Mouse (Mus musculus) neural tube, postnatal 0 days (tissue): Measurements from ENCODE around the gene Gabpb2. TPM values are rescaled to one million over a fixed set of nuclear protein-coding genes. Genes with fewer than 3 reads are reported as not detected.

Experiments
- microRNA-seq: library from miRNA; unstranded; fragments of <30 nt; microRNA quantifications from one replicate; pipeline ENCODE4, GENCODE M21; 2016
- polyA plus RNA-seq: library from polyadenylated mRNA; unstranded; fragments of >200 nt; fragmentation: Nextera tagmentation; extraction: Ambion mirVana; gene quantifications from 2 replicates; pipeline ENCODE4 v1.2.1, GENCODE M21; 2015

The Gabpb2 gene
- 2.5 and 2.6 TPM in 2 replicates for polyA plus RNA-seq

DNA sequence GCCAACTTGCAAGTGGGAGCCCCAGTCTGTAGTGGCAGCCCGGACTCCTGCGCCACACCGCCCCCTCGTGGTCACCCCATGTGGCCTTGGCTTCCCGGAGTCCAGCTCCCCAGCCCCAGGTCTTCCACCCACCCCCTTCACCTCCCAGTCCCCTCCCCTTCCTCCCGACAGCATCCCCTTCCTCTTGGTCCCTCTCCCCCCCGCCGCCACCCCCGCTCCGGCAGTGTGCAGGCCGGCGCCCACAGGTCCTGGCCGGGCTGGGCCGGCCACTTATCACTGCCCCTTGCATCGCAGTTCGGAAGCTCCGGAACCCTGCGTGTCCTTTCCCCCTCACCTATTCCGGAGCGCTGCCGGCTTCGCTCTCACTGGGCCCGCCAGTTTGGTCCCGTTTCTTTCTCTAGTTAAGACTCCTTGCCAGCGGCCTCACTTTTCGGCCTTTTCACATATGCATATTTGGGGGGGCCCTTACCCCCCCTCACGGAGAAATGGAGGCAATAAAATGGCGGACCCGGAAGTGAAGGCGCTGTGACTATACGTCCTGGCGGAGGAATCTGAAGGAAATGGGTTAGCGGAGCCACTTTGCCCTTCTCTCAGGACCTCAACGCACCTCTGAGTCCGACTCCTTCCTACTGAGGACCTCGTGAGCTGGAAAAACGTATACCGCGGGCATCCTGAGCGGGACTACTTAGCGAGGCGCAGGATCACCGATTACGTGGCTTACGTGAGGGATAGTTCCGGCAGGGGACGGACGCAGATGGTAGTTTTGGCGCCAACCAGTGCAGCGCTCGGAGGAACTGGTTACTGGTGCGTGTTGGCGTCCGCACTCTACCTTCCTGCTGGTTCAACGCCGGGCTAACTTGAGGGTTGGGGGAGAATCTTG lies at the start of gene Gabpb2:
Gene Gabpb2, minus strand, starts transcription at position 662 of the 880 bp plus-strand sequence.

GRCm38 (mm10) chr3:95250783-95251424 lies 33.2 kb upstream of the Gabpb2 start, which contains the start of gene Bnipl:
Gene Bnipl, minus strand, starts transcription at chr3:95251193.

DNA sequence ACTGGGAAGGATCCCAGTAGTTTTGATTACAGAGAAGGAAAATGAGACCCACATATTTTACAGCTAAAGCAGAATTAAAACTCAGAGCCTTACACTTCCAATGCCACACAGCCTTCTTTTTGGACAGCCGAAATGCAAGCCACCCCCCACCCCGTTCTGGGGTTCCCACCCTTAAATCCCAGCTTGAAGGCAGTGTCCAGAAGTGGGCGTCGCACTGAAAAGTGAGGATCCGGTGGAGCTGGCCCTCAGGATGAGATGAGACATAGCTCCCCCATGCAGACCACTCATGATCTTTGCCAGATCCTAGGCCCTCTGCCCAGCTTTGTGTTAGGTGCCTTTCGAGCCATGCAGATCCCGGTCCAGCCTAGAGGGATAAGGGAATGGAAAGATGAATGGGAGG lies 23.8 kb upstream of the Gabpb2 start, which contains the start of gene Gm128:
Gene Gm128, minus strand, starts transcription at position 101 of the 400 bp plus-strand sequence.

DNA sequence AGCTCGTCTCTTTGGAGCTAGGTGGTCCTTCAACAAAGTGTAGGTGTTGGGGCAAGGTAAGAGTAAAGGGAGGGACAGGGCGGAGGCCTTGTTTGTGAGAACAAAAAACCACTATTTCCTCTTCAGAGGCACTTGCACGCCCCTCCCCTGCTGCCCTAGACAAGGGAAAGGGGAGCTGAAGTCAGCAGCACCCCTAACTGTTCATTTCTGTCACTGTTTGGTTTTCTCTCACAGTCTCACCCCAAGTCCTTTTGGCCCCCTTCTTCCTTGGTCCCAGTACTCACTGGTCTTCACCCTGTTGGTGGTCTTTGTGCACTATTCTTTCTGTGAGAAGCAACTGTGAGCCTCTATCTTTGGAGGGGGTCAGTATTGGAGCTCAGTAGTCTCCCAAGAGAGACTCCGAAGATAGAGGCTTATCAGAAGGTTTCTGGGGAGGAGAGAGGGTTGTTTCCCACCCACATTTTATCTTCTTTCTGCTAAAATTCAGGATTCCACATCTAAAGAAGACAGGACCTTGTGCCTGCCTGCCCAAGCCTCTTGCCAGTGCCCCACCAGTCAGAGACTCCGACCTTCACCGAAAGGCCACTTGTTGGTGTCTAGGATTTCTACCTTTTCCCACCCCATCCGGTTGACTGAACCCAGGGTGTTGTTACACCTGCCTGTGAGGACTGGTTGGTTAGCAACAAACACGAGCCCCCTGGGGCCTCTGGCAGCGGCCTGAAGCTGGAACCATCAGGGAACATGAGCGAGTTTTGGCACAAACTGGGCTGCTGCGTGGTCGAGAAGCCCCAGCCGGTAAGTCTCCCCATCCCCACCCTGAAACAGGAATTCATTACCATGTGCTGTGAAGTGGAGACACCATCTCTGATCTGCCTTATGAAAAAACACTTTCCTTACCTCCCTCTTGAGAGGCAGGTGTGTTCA lies 13.8 kb upstream of the Gabpb2 start, which contains the start of gene Mllt11:
Gene Mllt11, minus strand, starts transcription at position 874 of the 924 bp plus-strand sequence.

GRCm38 (mm10) chr3:95228148-95228893 lies 10.6 kb upstream of the Gabpb2 start, which contains the start of gene Cdc42se1:
Gene Cdc42se1, plus strand, starts transcription at chr3:95228732.

GRCm38 (mm10) chr3:95159987-95160963 lies 57.4 kb downstream of the Gabpb2 start, which contains the start of gene Sema6c:
Gene Sema6c, plus strand, starts transcription at chr3:95160457.

DNA sequence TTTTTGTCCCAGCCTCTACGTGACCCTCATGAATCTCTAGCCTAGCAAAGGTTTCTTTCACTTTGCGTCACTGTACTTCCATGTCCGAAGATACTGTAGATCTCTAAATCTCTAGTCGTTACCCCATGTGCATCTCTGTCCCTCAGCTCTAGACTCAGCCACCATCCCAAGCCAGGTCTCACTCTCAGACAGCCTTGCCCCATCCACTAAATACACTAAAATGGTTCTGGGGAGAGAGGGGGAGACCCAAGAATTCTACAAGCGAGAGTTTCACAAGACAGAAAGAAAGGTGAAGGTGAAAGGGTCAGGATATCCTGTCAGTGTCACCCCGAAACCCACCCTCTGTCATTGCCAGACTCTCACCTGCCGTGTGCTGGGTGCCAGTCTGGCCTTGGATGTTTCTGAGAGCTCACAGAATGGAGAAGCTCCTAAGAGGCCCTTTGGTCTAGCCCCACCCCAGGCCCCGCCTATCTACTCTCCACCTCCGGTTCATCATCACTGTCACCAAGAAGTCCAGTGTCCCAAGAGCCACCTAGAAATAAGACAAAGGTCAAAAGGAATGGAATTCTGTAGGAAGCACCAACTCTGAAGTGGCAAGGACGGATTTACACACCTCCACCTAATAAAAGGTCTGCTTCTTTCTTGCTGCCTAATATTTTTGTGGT lies 75.6 kb downstream of the Gabpb2 start, which contains the start of gene Tnfaip8l2:
Gene Tnfaip8l2, minus strand, starts transcription at position 409 of the 665 bp plus-strand sequence.

DNA sequence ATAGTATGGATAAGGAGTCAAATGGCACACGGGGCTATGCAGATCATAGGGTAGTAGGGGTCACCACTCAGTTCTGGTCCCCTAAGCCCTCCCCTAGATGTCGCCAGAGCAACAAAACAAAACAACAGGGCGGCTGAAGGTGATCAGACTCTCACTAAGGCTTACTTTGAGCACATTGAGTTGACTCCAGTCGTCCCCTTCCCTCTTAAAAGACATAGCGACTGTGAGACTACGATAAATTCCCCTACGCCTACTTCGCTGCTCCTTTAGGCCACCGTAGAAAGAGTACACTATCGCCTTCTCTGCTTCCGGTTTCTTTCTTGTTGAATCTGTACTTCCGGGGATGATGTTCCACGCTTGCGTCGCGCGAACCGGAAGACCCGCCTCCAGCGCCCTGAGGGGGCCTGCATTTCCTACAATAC lies 84.0 kb downstream of the Gabpb2 start, which contains the start of the genes Scnm1 and Lysmd1:
Gene Scnm1, minus strand, starts transcription at position 332 of the 422 bp plus-strand sequence.
Gene Lysmd1, plus strand, starts transcription at position 409 of the 422 bp plus-strand sequence.

Small RNA genes within 50 kb of the gene (microRNA-seq; reads per million reads assigned to microRNA genes)
- not detected for gene Mir8099-1

Other genes starting within 250 kb of the Gabpb2 start
- gene Pi4kb, start 243.2 kb downstream of the Gabpb2 start, polyA plus RNA-seq: 15.1 and 17.7 TPM in 2 replicates
- gene Zfp687, start 202.5 kb downstream of the Gabpb2 start, polyA plus RNA-seq: 13.1 and 15.2 TPM in 2 replicates
- gene Psmd4, start 175.3 kb downstream of the Gabpb2 start, polyA plus RNA-seq: 248 and 269 TPM in 2 replicates
- gene Pip5k1a, start 111.0 kb downstream of the Gabpb2 start, polyA plus RNA-seq: 10.7 and 10.9 TPM in 2 replicates
- gene Vps72, start 106.9 kb downstream of the Gabpb2 start, polyA plus RNA-seq: 89.2 and 101 TPM in 2 replicates
- gene Tmod4, start 93.4 kb downstream of the Gabpb2 start, polyA plus RNA-seq: 0.50 and 0.79 TPM in 2 replicates
- gene Scnm1, start 83.9 kb downstream of the Gabpb2 start, polyA plus RNA-seq: 78.6 and 80.8 TPM in 2 replicates
- gene Lysmd1, start 83.8 kb downstream of the Gabpb2 start, polyA plus RNA-seq: 41.0 and 41.2 TPM in 2 replicates
- gene Tnfaip8l2, start 75.6 kb downstream of the Gabpb2 start, polyA plus RNA-seq: 4.7 and 4.8 TPM in 2 replicates
- gene Sema6c, start 57.5 kb downstream of the Gabpb2 start, polyA plus RNA-seq: 14.0 and 15.0 TPM in 2 replicates
- 53.0 and 55.2 TPM in 2 replicates for gene Cdc42se1, start 10.8 kb upstream of the Gabpb2 start, polyA plus RNA-seq
- gene Mllt11, start 14.3 kb upstream of the Gabpb2 start, polyA plus RNA-seq: 348 and 378 TPM in 2 replicates
- gene Gm128, start 23.7 kb upstream of the Gabpb2 start, polyA plus RNA-seq: 0.22 TPM in 1 of 2 replicates, not detected in the other
- not detected in 2 replicates for gene Bnipl, start 33.3 kb upstream of the Gabpb2 start, polyA plus RNA-seq
- 31.0 and 32.1 TPM in 2 replicates for gene Mindy1, start 63.4 kb upstream of the Gabpb2 start, polyA plus RNA-seq
- gene Prune1, start 64.2 kb upstream of the Gabpb2 start, polyA plus RNA-seq: 47.1 and 55.4 TPM in 2 replicates
- gene Anxa9, start 89.3 kb upstream of the Gabpb2 start, polyA plus RNA-seq: 0.28 TPM in 2 replicates
- gene Cers2, start 96.9 kb upstream of the Gabpb2 start, polyA plus RNA-seq: 84.8 and 88.4 TPM in 2 replicates
- 22.5 and 24.6 TPM in 2 replicates for gene Setdb1, start 139.3 kb upstream of the Gabpb2 start, polyA plus RNA-seq
- not detected in 2 replicates for gene 4930558C23Rik, start 184.9 kb upstream of the Gabpb2 start, polyA plus RNA-seq
- 9.4 and 10.5 TPM in 2 replicates for gene Arnt, start 216.5 kb upstream of the Gabpb2 start, polyA plus RNA-seq